8 mouse cellular contexts compared by ENCODE assay signal in genomic region chr10:39898874-39899371, GRCm38 (mm10). TPM values are rescaled to one million over a fixed set of nuclear protein-coding genes. Genes with fewer than 3 reads are reported as not detected.
A peak's percentile ranks its signal among the peaks of the same experiment; 100 is the strongest.
DNase-seq lines count a peak whose midpoint lies in the region; ATAC-seq lines count a peak whose summit lies in the region.

Mfsd4b4 (minus strand) TSS chr10:39899238.

- peak within 1 kb of the TSS; percentile 77 for H3K4me3 ChIP-seq in forebrain, embryonic 11.5 days (ENCODE audit: low read depth, low read length)
- peak within 1 kb of the TSS; percentile 92 for H3K4me3 ChIP-seq in heart, embryonic 16.5 days (ENCODE audit: low read length)
- peak within 1 kb of the TSS; percentile 69 for H3K4me3 ChIP-seq in liver, embryonic 15.5 days (replicated peaks)
- peak within 1 kb of the TSS; percentile 78 for H3K4me3 ChIP-seq in neural tube, embryonic 12.5 days

- H3K27me3 ChIP-seq in forebrain, embryonic 11.5 days (ENCODE audit: control insufficient read depth, insufficient read depth, low read length): no peaks in the 10 kb centered on the region
- no peaks in the 10 kb centered on the region for H3K27me3 ChIP-seq in heart, embryonic 16.5 days (ENCODE audit: control insufficient read depth, insufficient read depth, low read length)
- H3K27me3 ChIP-seq in liver, embryonic 15.5 days: no peaks in the 10 kb centered on the region
- H3K27me3 ChIP-seq in neural tube, embryonic 12.5 days (replicated peaks): no peaks in the 10 kb centered on the region

- H3K4me1 ChIP-seq in forebrain, embryonic 11.5 days (replicated peaks; ENCODE audit: control insufficient read depth, insufficient read depth, low read length): peaks cover 5% of the 10 kb centered on the region
- H3K4me1 ChIP-seq in heart, embryonic 16.5 days (ENCODE audit: control insufficient read depth, insufficient read depth, low read length): peaks cover 8% of the 10 kb centered on the region
- peaks cover 35% of the 10 kb centered on the region for H3K4me1 ChIP-seq in liver, embryonic 15.5 days (replicated peaks)
- peaks cover 12% of the 10 kb centered on the region; the same call in 1 of the 2 replicates for H3K4me1 ChIP-seq in neural tube, embryonic 12.5 days

- peak within 1 kb of the TSS; percentile 82 for H3K4me2 ChIP-seq in forebrain, embryonic 11.5 days (ENCODE audit: low read depth, low read length, severe bottlenecking)
- H3K4me2 ChIP-seq in heart, embryonic 16.5 days (ENCODE audit: low read depth, low read length): peak within 1 kb of the TSS; percentile 89
- H3K4me2 ChIP-seq in liver, embryonic 15.5 days: peak within 1 kb of the TSS; percentile 89
- H3K4me2 ChIP-seq in neural tube, embryonic 12.5 days (replicated peaks): peak within 1 kb of the TSS; percentile 75

- peak within 1 kb of the TSS; percentile 91 for H3K9ac ChIP-seq in forebrain, embryonic 11.5 days (ENCODE audit: low read length)
- H3K9ac ChIP-seq in heart, embryonic 16.5 days (ENCODE audit: low read length): peak within 1 kb of the TSS; percentile 95
- H3K9ac ChIP-seq in liver, embryonic 15.5 days: peak within 1 kb of the TSS; percentile 69
- H3K9ac ChIP-seq in neural tube, embryonic 12.5 days: peak within 1 kb of the TSS; percentile 85

- no peaks in the 10 kb centered on the region for H3K36me3 ChIP-seq in forebrain, embryonic 11.5 days (ENCODE audit: control insufficient read depth, insufficient read depth, low read length)
- no peaks in the 10 kb centered on the region for H3K36me3 ChIP-seq in heart, embryonic 16.5 days (ENCODE audit: control insufficient read depth, insufficient read depth)
- no peaks in the 10 kb centered on the region for H3K36me3 ChIP-seq in liver, embryonic 15.5 days (replicated peaks)
- H3K36me3 ChIP-seq in neural tube, embryonic 12.5 days: no peaks in the 10 kb centered on the region

- H3K9me3 ChIP-seq in forebrain, embryonic 11.5 days (ENCODE audit: control insufficient read depth, low read length): no peaks in the 10 kb centered on the region
- no peaks in the 10 kb centered on the region for H3K9me3 ChIP-seq in heart, embryonic 16.5 days (replicated peaks; ENCODE audit: control insufficient read depth, low read length)
- H3K9me3 ChIP-seq in liver, embryonic 15.5 days (replicated peaks): no peaks in the 10 kb centered on the region
- no peaks in the 10 kb centered on the region for H3K9me3 ChIP-seq in neural tube, embryonic 12.5 days

- 1% methylated on average over 41 of the region's 41 CpGs for WGBS in forebrain, embryonic 11.5 days
- 0% methylated on average over 41 of the region's 41 CpGs for WGBS in heart, embryonic 16.5 days
- 0% methylated on average over 41 of the region's 41 CpGs for WGBS in liver, embryonic 15.5 days (ENCODE audit: insufficient replicate concordance)
- under 1% methylated on average over 41 of the region's 41 CpGs for WGBS in neural tube, embryonic 12.5 days

- peak; percentile 37 to 55 for DNase-seq in CD8-positive naive resting alpha-beta T cell, adult 2 months (ENCODE audit: low read depth in 2 of 2, low spot score in 2 of 2)
- peak; percentile 79 for DNase-seq in c-Kit-positive CD71-positive TER-119-negative erythroid progenitor cells, embryonic 14.5 days (ENCODE audit: low read depth)
- DNase-seq in forebrain, embryonic 11.5 days (ENCODE audit: low spot score): peak; percentile 93
- DNase-seq in kidney, postnatal 36 days: peak; percentile 94 to 96
- DNase-seq in telencephalon, adult 2 months (ENCODE audit: low read depth, low spot score): peak; percentile 92

- peak; percentile 97 for ATAC-seq in forebrain, embryonic 11.5 days (replicated peaks; ENCODE audit: low FRiP score)
- peak; percentile 97 for ATAC-seq in heart, embryonic 16.5 days (replicated peaks; ENCODE audit: extremely low read depth, insufficient read depth, low FRiP score)
- peak; percentile 97 for ATAC-seq in liver, embryonic 15.5 days (ENCODE audit: insufficient read depth)
- peak; percentile 98 for ATAC-seq in neural tube, embryonic 12.5 days (ENCODE audit: low FRiP score, low read depth)

- H3K27ac ChIP-seq in forebrain, embryonic 11.5 days (ENCODE audit: low read depth, low read length): peak within 1 kb of the TSS; percentile 8; the same call in 1 of the 2 replicates
- H3K27ac ChIP-seq in heart, embryonic 16.5 days (ENCODE audit: low read length): peak within 1 kb of the TSS; percentile 91
- H3K27ac ChIP-seq in liver, embryonic 15.5 days (replicated peaks): peak within 1 kb of the TSS; percentile 77
- H3K27ac ChIP-seq in neural tube, embryonic 12.5 days: peak within 1 kb of the TSS; percentile 62; the same call in 1 of the 2 replicates

RNA-seq across cellular contexts. Expression of gene Mfsd4b4, which starts in this region (rescaled TPM):
- polyA plus RNA-seq in forebrain, embryonic 11.5 days (2014; fragmentation: Nextera tagmentation; extraction: Ambion mirVana): 4.9 and 5.4 TPM in 2 replicates
- polyA plus RNA-seq in heart, embryonic 16.5 days (2015; fragmentation: Nextera tagmentation; extraction: Ambion mirVana): 4.3 and 4.4 TPM in 2 replicates
- 1.2 TPM in 2 replicates for polyA plus RNA-seq in liver, embryonic 15.5 days (2015; fragmentation: Nextera tagmentation; extraction: Ambion mirVana)
- polyA plus RNA-seq in neural tube, embryonic 12.5 days (2016; fragmentation: Nextera tagmentation; extraction: Ambion mirVana): 4.5 and 5.2 TPM in 2 replicates

Comparison
In these comparisons a context has a peak if more than half of its experiments do, and no peak if none do; other contexts are left out.
1. Peak in every context shown above with its lines: DNase-seq, ATAC-seq, H3K4me3 ChIP-seq and H3K27ac ChIP-seq.
2. H3K27ac ChIP-seq: peak in every context shown above with its lines; median percentile 91 in heart, embryonic 16.5 days; 77 in liver, embryonic 15.5 days; 62 in neural tube, embryonic 12.5 days; 8 in forebrain, embryonic 11.5 days.